Mouse (Mus musculus) urinary bladder, postnatal 4 days (tissue): ENCODE measurements at regions not wholly inside any gene's neighbourhood (a gene's known extent, or its start where the extent isn't known, plus 50 kb on each side); places are given as distances from the start of the nearest gene placed in this dataset.
"Not testable (repeated sequence)": the region's sequence is repeated elsewhere in the genome, so short reads cannot be mapped to it uniquely, and the experiment has no call there.

Source experiments
- DNase-seq, 2 experiments: peaks; one replicate each; pipeline ENCODE4 v3.0.0; 2021 to 2022; ENCODE audit warnings: low spot score in 2 of 2

GRCm38 (mm10) chrX:76077781-76078180 is 186.3 kb upstream of the Cldn34b3 start:
- DNase-seq = no peak

GRCm38 (mm10) chrX:76082670-76083069 is 181.4 kb upstream of the Cldn34b3 start:
- no peak for DNase-seq

DNA sequence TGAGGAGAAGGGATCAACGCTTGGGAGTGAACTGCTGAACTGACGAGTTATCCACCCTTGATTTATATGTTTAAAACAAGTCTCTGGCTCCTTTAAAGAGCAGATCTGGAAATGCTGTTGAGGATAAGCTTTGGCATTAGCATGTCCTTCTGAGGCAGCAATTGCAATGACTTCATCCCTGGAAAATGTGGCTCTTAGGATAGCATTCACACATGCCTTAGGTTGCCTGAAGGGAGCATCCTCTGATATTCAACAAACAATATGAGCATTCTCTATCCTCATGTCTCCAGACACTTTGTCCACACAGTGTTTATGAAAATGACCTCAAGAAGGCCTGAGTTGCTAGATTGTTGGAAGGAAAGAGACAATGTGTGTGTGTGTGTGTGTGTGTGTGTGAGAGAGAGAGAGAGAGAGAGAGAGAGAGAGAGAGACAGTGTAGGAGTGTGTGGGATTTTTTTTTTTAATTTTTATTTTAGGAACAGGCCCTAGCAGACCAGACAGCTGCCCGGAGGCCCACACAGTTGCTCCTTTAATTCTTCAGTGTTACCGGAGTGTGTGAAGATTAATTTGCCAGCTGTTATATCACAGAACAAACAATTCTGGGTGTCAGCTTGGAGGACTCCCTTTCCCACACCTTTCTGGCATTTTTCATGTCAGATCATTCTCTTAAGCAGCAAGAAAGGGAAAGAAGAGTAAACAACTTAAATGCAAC is 153.2 kb upstream of the Cldn34b3 start:
- no peak for DNase-seq

GRCm38 (mm10) chrX:76116086-76116485 is 148.0 kb upstream of the Cldn34b3 start:
- DNase-seq = no peak

DNA sequence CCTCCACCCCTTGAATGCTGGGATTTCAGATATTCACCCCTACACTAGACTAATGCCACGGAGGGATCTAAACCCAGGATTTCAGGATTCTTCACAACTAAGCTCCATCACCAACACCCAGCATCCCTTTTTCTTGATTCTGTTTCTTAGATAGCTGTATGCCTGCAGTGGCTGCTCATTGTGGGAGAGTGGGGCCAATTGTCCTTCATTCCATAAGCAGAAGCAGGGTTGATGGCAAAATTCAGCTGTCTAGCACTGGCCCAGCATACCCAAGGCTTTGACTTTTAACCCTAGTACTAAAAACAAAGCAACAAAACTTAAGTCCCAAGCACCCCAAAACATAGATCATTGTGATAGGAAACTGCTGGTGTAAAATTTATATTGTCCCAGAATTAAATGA is 147.5 kb upstream of the Cldn34b3 start:
- no peak for DNase-seq

GRCm38 (mm10) chrX:76120936-76121335 is 143.2 kb upstream of the Cldn34b3 start:
- no peak for DNase-seq

GRCm38 (mm10) chrX:76123355-76123754 is 140.7 kb upstream of the Cldn34b3 start:
- DNase-seq = peak in 1 of 2 experiments; percentile 17

DNA sequence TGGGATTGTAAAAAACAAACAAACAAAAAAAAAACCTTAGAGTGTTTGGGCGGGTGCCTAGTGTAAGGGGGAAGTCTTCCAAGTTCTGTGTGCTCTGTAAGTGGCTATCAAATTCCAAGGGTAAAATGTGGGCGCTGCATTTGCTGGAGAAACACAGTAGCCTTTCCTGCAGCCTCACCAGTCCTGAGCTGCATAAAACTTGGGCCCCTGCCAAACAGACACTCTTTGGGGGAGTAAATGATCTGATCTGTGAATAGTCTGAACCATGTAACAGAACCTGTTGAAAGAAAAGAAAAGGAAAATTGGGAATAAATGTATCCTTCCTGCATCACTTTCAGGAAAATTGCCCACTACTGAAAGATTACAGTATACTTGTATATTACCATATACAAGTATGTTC is 126.4 kb upstream of the Cldn34b3 start:
- no peak for DNase-seq

- DNase-seq = no peak
Measured at GRCm38 (mm10) chrX:76141022-76141421, 123.1 kb upstream of the Cldn34b3 start.

GRCm38 (mm10) chrX:76174806-76175205 is 89.3 kb upstream of the Cldn34b3 start:
- not testable (repeated sequence) for DNase-seq

DNA sequence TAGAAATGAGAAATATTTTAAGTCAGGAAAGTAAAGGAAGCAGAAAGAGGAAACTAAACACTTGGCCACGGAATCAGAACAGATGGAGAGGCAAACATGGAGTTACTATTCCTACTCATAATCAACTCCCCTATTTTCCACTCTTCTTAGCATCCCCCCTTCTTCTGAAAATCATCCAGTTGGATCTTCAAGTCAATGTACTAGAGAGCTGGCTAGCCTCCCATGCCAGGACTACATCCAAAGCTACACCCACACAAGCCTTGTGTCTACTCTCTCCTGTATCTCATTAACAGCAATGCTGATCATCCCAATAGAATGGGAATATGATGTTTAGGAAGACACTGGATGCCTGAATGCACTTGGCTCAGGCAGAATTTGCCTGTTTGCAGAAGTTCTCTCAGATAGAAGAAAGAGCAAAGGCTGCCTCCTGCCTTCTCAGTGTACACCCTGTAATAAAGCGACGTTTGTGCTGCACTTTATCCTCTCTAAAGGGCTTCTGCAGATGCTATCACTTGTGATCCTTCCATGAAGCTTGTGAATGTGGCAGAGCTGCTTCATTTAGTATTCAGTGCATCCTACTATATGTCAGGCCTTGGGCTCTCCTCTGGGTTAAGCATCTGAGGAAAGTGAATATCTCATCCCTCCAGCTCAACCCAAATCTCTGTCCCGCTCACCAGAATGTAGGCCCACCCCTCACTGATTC is 82.5 kb upstream of the Cldn34b3 start:
- DNase-seq = no peak

- DNase-seq = no peak
Measured at GRCm38 (mm10) chrX:76200607-76201006, 63.5 kb upstream of the Cldn34b3 start.

DNA sequence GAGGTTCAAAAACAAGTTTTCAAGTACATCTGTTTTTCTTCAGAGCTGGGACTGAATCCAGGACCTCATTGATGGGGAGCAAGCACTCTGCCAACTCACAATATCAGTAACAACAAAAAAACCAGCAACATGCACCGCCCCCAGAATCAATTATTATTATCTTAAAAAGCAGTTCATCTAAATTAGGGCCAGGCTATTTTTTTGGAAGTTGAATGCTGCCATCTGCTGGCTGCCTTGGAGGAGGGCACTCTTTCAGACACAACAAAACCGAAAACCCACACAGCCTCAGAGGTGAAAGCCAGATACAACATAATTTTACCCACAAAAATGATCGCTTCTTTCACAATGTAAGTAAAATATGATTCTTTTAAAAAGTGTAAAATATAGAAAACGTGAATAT is 62.7 kb upstream of the Cldn34b3 start:
- peak in 1 of 2 experiments; percentile 17 for DNase-seq
